Mouse (Mus musculus) forebrain, embryonic 15.5 days (tissue): ENCODE results near the gene Tead2. TPM values are rescaled to one million over a fixed set of nuclear protein-coding genes. Genes with fewer than 3 reads are reported as not detected.

ENCODE experiments used
- ATAC-seq: fragments of 200-750 bp; cut with Nextera tagmentation; replicated peaks from 2 replicates; pipeline ENCODE4 v1.8.0; 2017; ENCODE audit warnings: mild to moderate bottlenecking, moderate TSS enrichment, moderate library complexity
- H3K27ac ChIP-seq: fragments of 300-500 bp; sonication (generic); replicated peaks from 2 replicates; pipeline ENCODE4 v1.5.1; 2015; ENCODE audit warnings: mild to moderate bottlenecking, inconsistent platforms
- H3K27me3 ChIP-seq: fragments of 300-500 bp; sonication (generic); 2 replicates; pipeline ENCODE4 v1.6.1; 2015; ENCODE audit warnings: inconsistent platforms
- H3K36me3 ChIP-seq: fragments of 300-500 bp; sonication (generic); 2 replicates; pipeline ENCODE4 v1.6.1; 2015; ENCODE audit warnings: mild to moderate bottlenecking, inconsistent platforms
- H3K4me1 ChIP-seq: fragments of 300-500 bp; sonication (generic); 2 replicates; pipeline ENCODE4 v1.6.1; 2015; ENCODE audit warnings: inconsistent platforms
- H3K4me2 ChIP-seq: fragments of 300-500 bp; sonication (generic); replicated peaks from 2 replicates; pipeline ENCODE4 v1.6.1; 2015; ENCODE audit warnings: mild to moderate bottlenecking, inconsistent platforms
- H3K4me3 ChIP-seq: fragments of 300-500 bp; sonication (generic); 2 replicates; pipeline ENCODE4 v1.5.1; 2015; ENCODE audit warnings: mild to moderate bottlenecking, inconsistent platforms
- H3K9ac ChIP-seq: fragments of 300-500 bp; sonication (generic); replicated peaks from 2 replicates; pipeline ENCODE4 v1.6.1; 2015; ENCODE audit warnings: mild to moderate bottlenecking, inconsistent platforms
- H3K9me3 ChIP-seq: fragments of 300-500 bp; sonication (generic); 2 replicates; pipeline ENCODE4 v1.6.1; 2016; ENCODE audit warnings: inconsistent platforms
- WGBS: fragments of 180-500 bp; shearing (Covaris S2); methylation state at CpG from one replicate; pipeline ENCODE4 v1.1.7; 2015; ENCODE audit warnings: mixed read lengths; 5-methylcytosine and 5-hydroxymethylcytosine counted together
- microRNA-seq: library from miRNA; unstranded; fragments of <30 nt; microRNA quantifications from one replicate; pipeline ENCODE4, GENCODE M21; 2016
- polyA plus RNA-seq: library from polyadenylated mRNA; unstranded; fragments of >200 nt; fragmentation: Nextera tagmentation; extraction: Ambion mirVana; gene quantifications from 2 replicates; pipeline ENCODE4 v1.2.1, GENCODE M21; 2015

The Tead2 gene
- polyA plus RNA-seq, 1 experiment from 2014 or later = 92.8 TPM

GRCm38 (mm10) chr7:45272786-45273412, 57.3 kb downstream of the Tead2 start:
- no peak overlapping the region for H3K4me2 ChIP-seq
- no peak overlapping the region for H3K9ac ChIP-seq
- 0 out of 2 replicates have a peak, but pooled peaks have one; percentile 43 for ATAC-seq
- H3K4me3 ChIP-seq = no peak overlapping the region
- H3K27me3 ChIP-seq = peaks cover 7% of the 10 kb centered on the region
- no peaks in the 10 kb centered on the region for H3K9me3 ChIP-seq
- no peaks in the 10 kb centered on the region for H3K36me3 ChIP-seq
- peaks cover 4% of the 10 kb centered on the region for H3K4me1 ChIP-seq
- 29% methylated on average over 10 of the region's 10 CpGs for WGBS
- H3K27ac ChIP-seq = no peak overlapping the region

- 92% methylated on average over 8 of the region's 8 CpGs for WGBS
- Histone ChIP-seq H3K27me3 (peaks cover 7% of the 10 kb centered on the region), H3K36me3 (no peaks in the 10 kb centered on the region), H3K9me3 (no peaks in the 10 kb centered on the region), H3K4me1 (peaks cover 4% of the 10 kb centered on the region), H3K4me2 (no peak overlapping the region), H3K27ac (no peak overlapping the region), H3K4me3 (no peak overlapping the region), H3K9ac (no peak overlapping the region)
- ATAC-seq = no peak
Measured at GRCm38 (mm10) chr7:45273672-45274071, 58.1 kb downstream of the Tead2 start.

GRCm38 (mm10) chr7:45277136-45277760, 61.7 kb downstream of the Tead2 start, which contains the start of gene Slc6a21:
Gene Slc6a21 (plus strand): TSS chr7:45277513.
- Histone ChIP-seq H3K27me3 (peaks cover 10% of the 10 kb centered on the region), H3K4me2 (peak within 1 kb of the TSS; percentile 57), H3K9ac (no peak within 1 kb of the TSS), H3K36me3 (no peaks in the 10 kb centered on the region), H3K27ac (no peak within 1 kb of the TSS), H3K4me1 (peaks cover 4% of the 10 kb centered on the region), H3K9me3 (no peaks in the 10 kb centered on the region), H3K4me3 (peak within 1 kb of the TSS; percentile 33)
- 6% methylated on average over 44 of the region's 44 CpGs for whole genome bisulfite sequencing
- ATAC-seq = no peak

Small RNA genes within 50 kb of the gene (microRNA-seq; reads per million reads assigned to microRNA genes)
- gene Mir7055 = not detected

Other genes starting within 250 kb of the Tead2 start
- gene Cpt1c, start 240.9 kb upstream of the Tead2 start, polyA plus RNA-seq = 48.2 and 51.6 TPM in 2 replicates
- gene Prmt1, start 229.2 kb upstream of the Tead2 start, polyA plus RNA-seq = 703 and 728 TPM in 2 replicates
- 62.6 and 66.6 TPM in 2 replicates for gene Irf3, start 218.1 kb upstream of the Tead2 start, polyA plus RNA-seq
- 19.2 and 21.8 TPM in 2 replicates for gene Bcl2l12, start 217.0 kb upstream of the Tead2 start, polyA plus RNA-seq
- 42.8 and 47.1 TPM in 2 replicates for gene Scaf1, start 199.4 kb upstream of the Tead2 start, polyA plus RNA-seq
- 10.4 and 11.5 TPM in 2 replicates for gene Rras, start 197.8 kb upstream of the Tead2 start, polyA plus RNA-seq
- gene Prr12, start 162.9 kb upstream of the Tead2 start, polyA plus RNA-seq = 16.0 and 16.1 TPM in 2 replicates
- 62.4 and 63.9 TPM in 2 replicates for gene Nosip, start 153.3 kb upstream of the Tead2 start, polyA plus RNA-seq
- 12.6 and 15.3 TPM in 2 replicates for gene Prrg2, start 153.1 kb upstream of the Tead2 start, polyA plus RNA-seq
- gene Rcn3, start 123.5 kb upstream of the Tead2 start, polyA plus RNA-seq = 49.6 and 54.4 TPM in 2 replicates
- gene Fcgrt, start 111.9 kb upstream of the Tead2 start, polyA plus RNA-seq = 16.6 and 17.8 TPM in 2 replicates
- 982 and 1,055 TPM in 2 replicates for gene Rps11, start 91.3 kb upstream of the Tead2 start, polyA plus RNA-seq
- gene Rpl13a, start 87.0 kb upstream of the Tead2 start, polyA plus RNA-seq = 890 and 969 TPM in 2 replicates
- 0.15 TPM in 1 of 2 replicates, not detected in the other for gene Gm45713, start 79.5 kb upstream of the Tead2 start, polyA plus RNA-seq
- gene Flt3l, start 79.3 kb upstream of the Tead2 start, polyA plus RNA-seq = 1.6 and 2.1 TPM in 2 replicates
- 96.0 and 96.9 TPM in 2 replicates for gene Pih1d1, start 61.5 kb upstream of the Tead2 start, polyA plus RNA-seq
- gene Aldh16a1, start 61.2 kb upstream of the Tead2 start, polyA plus RNA-seq = 25.6 and 30.8 TPM in 2 replicates
- 20.1 and 24.0 TPM in 2 replicates for gene Slc17a7, start 51.8 kb upstream of the Tead2 start, polyA plus RNA-seq
- not detected in 2 replicates for gene Gfy, start 36.2 kb upstream of the Tead2 start, polyA plus RNA-seq
- gene Pth2, start 34.8 kb upstream of the Tead2 start, polyA plus RNA-seq = not detected in 2 replicates
- 0.74 and 0.75 TPM in 2 replicates for gene Ccdc155, start 10.9 kb upstream of the Tead2 start, polyA plus RNA-seq
- 1.4 and 2.0 TPM in 2 replicates for gene Dkkl1, start 3.6 kb upstream of the Tead2 start, polyA plus RNA-seq
- gene Cd37, start 23.4 kb downstream of the Tead2 start, polyA plus RNA-seq = 1.3 and 1.6 TPM in 2 replicates
- gene Slc6a16, start 25.3 kb downstream of the Tead2 start, polyA plus RNA-seq = 0.17 and 0.20 TPM in 2 replicates
- not detected in 2 replicates for gene Slc6a21, start 61.8 kb downstream of the Tead2 start, polyA plus RNA-seq
- 9.3 and 11.0 TPM in 2 replicates for gene Trpm4, start 118.0 kb downstream of the Tead2 start, polyA plus RNA-seq
- gene Hrc, start 119.5 kb downstream of the Tead2 start, polyA plus RNA-seq = 0.10 and 0.23 TPM in 2 replicates
- gene Ppfia3, start 151.3 kb downstream of the Tead2 start, polyA plus RNA-seq = 18.3 and 20.1 TPM in 2 replicates
- gene Lin7b, start 154.8 kb downstream of the Tead2 start, polyA plus RNA-seq = 9.1 and 10.5 TPM in 2 replicates
- 220 and 231 TPM in 2 replicates for gene Snrnp70, start 180.0 kb downstream of the Tead2 start, polyA plus RNA-seq
- not detected in 2 replicates for gene Kcna7, start 189.9 kb downstream of the Tead2 start, polyA plus RNA-seq
- not detected in 2 replicates for gene Ntf5, start 197.9 kb downstream of the Tead2 start, polyA plus RNA-seq
- 0.68 and 1.4 TPM in 2 replicates for gene Lhb, start 205.1 kb downstream of the Tead2 start, polyA plus RNA-seq
- 19.4 and 19.6 TPM in 2 replicates for gene Gys1, start 219.1 kb downstream of the Tead2 start, polyA plus RNA-seq
- gene Ruvbl2, start 222.3 kb downstream of the Tead2 start, polyA plus RNA-seq = 142 and 144 TPM in 2 replicates
- 6,132 and 6,335 TPM in 2 replicates for gene Ftl1, start 244.1 kb downstream of the Tead2 start, polyA plus RNA-seq